Mouse (Mus musculus) adrenal gland, postnatal 25 days (tissue): ENCODE results near the gene Mrpl21. TPM values are rescaled to one million over a fixed set of nuclear protein-coding genes. Genes with fewer than 3 reads are reported as not detected.

Source experiments
- DNase-seq: peaks from one replicate; pipeline ENCODE4 v3.0.0; 2021; ENCODE audit warnings: mixed read lengths
- microRNA-seq, 2 experiments: library from miRNA; unstranded; fragments of <30 nt; microRNA quantifications; one replicate each; pipeline ENCODE4 v1.2.0; 2021
- total RNA-seq: library from RNA; stranded (reverse); gene quantifications from 2 replicates; pipeline ENCODE4 v1.2.3, GENCODE M21; 2021

The Mrpl21 gene
- total RNA-seq, 1 experiment from 2014 or later = 69.7 TPM

GRCm38 (mm10) chr19:3341021-3341420 is 58.3 kb downstream of the Mrpl21 start:
- DNase-seq = no peak

Small RNAs within 50 kb of the gene (microRNA-seq; reads per million reads assigned to microRNA genes)
- gene Mir6984 = 0 reads per million in 2 experiments

Other genes with a start within 250 kb of the Mrpl21 start
- gene Ighmbp2, start 116 bp downstream of the Mrpl21 start, total RNA-seq = 6.4 and 9.1 TPM in 2 replicates
- gene Cpt1a, start 39.4 kb downstream of the Mrpl21 start, total RNA-seq = 392 and 423 TPM in 2 replicates
- gene Tesmin, start 106.0 kb downstream of the Mrpl21 start, total RNA-seq = 0.52 and 0.97 TPM in 2 replicates
- gene Gal, start 131.6 kb downstream of the Mrpl21 start, total RNA-seq = 37.1 and 44.4 TPM in 2 replicates